Mouse (Mus musculus): ENCODE data around the gene Pi16.

The Pi16 gene

DNA sequence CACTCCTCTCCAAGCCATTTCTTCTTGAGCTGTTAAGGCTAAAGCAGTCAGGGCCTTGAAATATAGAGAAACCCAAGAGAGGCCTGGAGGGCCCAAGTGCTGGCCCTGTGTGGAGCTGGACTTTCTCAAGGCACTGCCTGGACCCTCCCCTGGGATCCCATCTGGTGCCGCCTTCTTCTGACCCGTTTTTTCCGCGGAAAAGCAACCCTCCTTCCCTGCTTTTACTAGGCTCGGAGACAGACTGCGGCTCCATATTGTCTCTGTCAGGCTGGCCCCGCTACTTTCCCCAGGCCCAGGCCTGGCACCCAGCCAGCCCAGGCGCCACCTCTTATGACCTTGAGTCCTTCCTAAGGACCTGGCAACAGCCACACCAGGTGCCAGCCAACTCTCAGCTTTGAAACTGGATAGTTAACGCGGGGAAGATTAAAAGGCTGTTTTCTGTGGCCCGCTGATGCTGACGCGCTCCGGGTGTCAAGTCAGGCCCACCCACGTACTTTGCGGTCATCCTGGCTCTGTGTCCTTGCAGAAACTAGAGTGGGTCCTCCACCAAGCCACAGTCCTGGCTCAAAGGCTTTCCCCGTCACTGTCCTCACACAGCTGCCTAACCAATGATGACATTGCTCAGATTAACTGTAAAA lies 38.5 kb downstream of the Pi16 start:
- no peak for DNase-seq (ENCODE audit: extremely low read depth, low read depth)

DNA sequence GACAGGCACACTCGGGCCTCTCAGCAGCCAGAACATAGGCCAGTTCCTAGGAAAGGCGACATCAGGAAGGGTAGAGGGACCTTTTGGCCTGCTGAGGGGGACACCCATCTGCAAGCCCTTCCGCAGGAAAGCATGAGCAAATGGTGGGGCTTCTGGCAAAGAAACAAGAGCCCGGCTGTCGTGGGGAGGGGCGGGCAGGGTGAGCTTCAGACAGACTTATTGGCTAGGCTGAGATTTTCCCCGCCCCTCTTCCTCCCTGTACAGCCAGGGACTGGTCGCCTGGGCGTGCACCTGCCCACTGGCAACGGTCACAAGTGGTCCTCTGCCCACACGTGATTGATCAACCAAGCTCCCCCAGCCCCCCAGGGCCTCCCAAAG lies 39.0 kb downstream of the Pi16 start:
- DNase-seq (ENCODE audit: extremely low read depth, low read depth) = no peak

DNA sequence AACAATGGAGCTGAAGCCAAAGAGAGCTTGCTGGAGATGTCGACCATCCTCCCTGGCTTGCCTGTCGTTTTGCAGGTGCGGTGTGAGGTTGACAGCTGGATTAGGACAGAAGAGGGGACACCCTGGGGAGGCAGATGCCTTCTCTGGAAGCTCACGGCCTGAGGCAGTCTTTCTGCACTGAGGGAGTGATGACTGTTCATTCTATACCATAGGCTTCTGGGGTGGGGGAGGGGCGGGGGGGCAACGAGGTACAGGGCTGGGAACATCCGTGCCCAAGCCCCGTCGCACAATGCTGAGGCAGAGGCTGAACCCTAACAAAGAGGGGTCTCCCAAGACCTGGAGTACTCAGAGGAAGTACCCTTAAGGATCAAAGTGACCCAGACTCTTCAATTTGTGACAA lies 39.4 kb downstream of the Pi16 start:
- no peak for DNase-seq (ENCODE audit: extremely low read depth, low read depth)

DNA sequence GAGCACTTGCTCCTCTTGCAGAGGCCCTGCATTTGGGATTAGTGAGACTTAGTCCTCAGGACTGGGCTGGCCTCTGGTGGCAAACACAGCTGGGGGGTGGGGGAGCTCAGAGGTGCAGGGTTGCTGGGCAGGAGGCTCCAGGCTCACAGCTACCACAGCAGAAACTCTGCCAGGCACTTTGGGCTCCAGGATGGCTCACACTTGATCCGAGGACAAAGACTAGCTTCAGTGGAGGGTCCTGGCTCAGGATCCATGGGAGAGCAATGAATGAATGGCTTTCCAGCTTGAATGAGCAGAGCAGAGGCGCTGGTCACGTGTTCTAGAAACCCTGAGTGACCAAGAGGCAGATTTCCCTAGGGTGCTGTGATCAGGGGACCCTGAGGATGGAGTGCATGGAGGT lies 41.4 kb downstream of the Pi16 start:
- DNase-seq (ENCODE audit: extremely low read depth, low read depth) = no peak

GRCm38 (mm10) chr17:29360761-29361221 lies 43.3 kb downstream of the Pi16 start, which contains the start of gene Fgd2:
Fgd2 (plus strand) TSS chr17:29360914.
- DNase-seq (ENCODE audit: extremely low read depth, low read depth) = peak; percentile 73

DNA sequence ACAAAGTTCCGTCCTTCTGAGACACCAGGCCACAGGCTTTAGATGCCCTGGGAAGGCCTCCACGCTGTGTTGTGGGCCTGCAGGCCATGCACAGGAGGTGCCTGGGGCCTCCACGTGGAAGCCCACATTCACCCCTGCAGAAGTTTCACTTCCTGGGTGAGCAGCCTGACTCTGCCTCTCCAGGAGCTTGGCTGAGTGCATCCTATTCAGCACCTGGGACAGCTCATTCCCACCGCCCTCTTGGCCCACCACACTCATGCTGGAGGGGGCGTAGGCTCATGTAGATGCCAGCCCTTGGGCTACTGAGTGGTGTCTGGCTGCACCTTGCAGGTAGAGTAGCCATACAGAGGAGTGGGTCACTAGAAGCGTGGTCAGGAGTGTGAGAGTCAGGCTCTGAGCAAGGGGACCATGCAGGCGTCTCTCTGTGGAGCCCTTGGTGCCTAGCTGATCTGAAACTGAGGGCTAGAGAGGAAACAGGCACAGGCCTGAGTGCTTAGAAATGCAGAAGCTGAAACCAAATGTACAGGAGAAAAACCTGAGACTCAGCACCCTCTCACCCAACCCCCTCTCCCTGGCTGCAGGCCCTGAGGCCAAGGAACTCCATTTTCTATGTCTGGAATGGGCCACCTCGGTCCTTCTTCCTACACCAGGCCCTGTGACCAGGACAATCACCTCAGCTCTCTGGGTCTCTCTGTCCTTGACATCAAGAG lies 44.7 kb downstream of the Pi16 start:
- DNase-seq (ENCODE audit: extremely low read depth, low read depth) = no peak

DNA sequence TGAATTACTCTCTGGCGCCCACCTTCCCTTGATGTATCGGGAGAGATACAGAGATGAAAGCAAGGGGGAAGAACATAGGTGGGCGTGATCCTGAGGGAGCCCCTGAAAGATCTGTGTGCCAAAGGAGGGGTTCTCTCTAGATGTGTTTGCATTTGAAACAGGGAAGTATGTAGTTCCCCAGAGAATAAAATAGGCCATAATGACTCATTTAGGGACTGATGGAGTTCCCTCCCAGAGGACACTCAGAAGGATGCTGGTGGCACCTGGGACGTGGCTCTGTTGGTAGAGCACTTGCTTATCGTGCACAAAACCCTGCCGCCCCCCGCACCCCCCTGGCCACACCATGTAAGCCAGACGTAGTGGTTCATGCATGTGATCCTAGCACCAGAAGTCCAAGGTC lies 45.6 kb downstream of the Pi16 start:
- DNase-seq (ENCODE audit: extremely low read depth, low read depth) = no peak

- no peak for DNase-seq (ENCODE audit: extremely low read depth, low read depth)
Observed at GRCm38 (mm10) chr17:29365105-29365621, 47.7 kb downstream of the Pi16 start.

DNA sequence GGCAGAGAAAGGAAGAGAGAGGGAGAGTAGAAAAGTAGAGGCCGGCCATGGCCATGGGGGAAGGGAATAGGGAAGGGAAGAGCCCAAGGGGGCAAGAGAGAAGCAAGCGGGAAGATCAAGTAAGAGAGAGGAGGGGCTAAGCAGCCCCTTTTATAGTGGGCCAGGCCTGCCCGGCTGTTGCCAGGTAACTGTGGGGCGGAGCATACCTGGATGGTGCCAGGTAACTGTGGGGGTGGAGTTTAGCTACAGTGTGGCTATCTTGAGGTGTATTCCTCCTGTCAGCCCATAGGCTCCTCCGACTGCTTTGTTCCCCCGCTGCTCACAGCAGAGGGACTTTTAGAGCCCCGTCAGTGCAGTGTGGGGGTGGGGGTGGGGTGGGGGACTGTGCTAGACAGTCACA lies 51.2 kb downstream of the Pi16 start:
- no peak for DNase-seq (ENCODE audit: extremely low read depth, low read depth)

GRCm38 (mm10) chr17:29370984-29371723 lies 53.7 kb downstream of the Pi16 start:
- peak; percentile 66 for DNase-seq (ENCODE audit: extremely low read depth, low read depth)

DNA sequence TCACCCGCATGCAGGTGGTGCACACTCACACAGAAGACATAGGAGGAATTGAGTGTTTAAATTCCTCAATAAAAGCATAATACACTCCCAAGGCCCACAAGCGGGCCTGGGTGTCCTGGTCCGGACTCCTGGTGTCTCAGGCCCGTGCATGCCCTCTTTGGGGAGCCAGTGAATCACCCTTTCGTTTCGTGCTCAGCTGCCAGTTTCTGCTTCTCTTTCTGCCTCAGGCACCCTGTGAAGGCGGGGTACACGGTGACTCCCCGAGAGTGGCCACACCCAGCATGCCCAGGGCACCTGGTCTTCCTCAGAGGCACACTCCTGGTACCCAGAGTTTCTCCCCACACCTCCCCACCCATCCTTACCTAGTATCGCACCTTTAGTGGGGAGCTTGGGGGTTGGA lies 58.4 kb downstream of the Pi16 start:
- no peak for DNase-seq (ENCODE audit: extremely low read depth, low read depth)

GRCm38 (mm10) chr17:29378056-29378455 lies 60.6 kb downstream of the Pi16 start:
- no peak for DNase-seq (ENCODE audit: extremely low read depth, low read depth)

Measured in MEL-GATA-1-ER (cell line).